Mouse (Mus musculus) CH12.LX (cell line): ENCODE results near the gene Cracr2a.

ENCODE experiments used
- CTCF ChIP-seq, 2 experiments: IDR thresholded peaks in 1 of 2; conservative IDR thresholded peaks in 1 of 2; 2 replicates each; pipeline ENCODE4 v1.5.1; 2011 to 2012; ENCODE audit warnings: low read depth in 2 of 2, low read length in 2 of 2, improper control_type of control experiment in 1 of 2, inconsistent platforms in 1 of 2, mild to moderate bottlenecking in 1 of 2, moderate library complexity in 1 of 2
- MAX ChIP-seq: IDR thresholded peaks from 2 replicates; pipeline ENCODE4 v1.6.1; 2011; ENCODE audit warnings: low read length, improper control_type of control experiment
- MEF2A ChIP-seq: IDR thresholded peaks from 2 replicates; pipeline ENCODE4 v1.6.1; 2014; ENCODE audit warnings: low read depth, mild to moderate bottlenecking, inconsistent platforms, low read length, improper control_type of control experiment, borderline replicate concordance
- POLR2A ChIP-seq: IDR thresholded peaks from 2 replicates; pipeline ENCODE4 v1.6.1; 2011; ENCODE audit warnings: low read depth, mild to moderate bottlenecking, improper control_type of control experiment, low read length
- TBP ChIP-seq: conservative IDR thresholded peaks from 2 replicates; pipeline ENCODE4 v1.6.1; 2011; ENCODE audit warnings: low read depth, low read length, improper control_type of control experiment
- ZNF384 ChIP-seq: IDR thresholded peaks from 2 replicates; pipeline ENCODE4 v1.6.1; 2012; ENCODE audit warnings: low read depth, low read length, improper control_type of control experiment, inconsistent platforms

- TF ChIP-seq POLR2A (no peak), MAX (no peak), ZNF384 (no peak), CTCF (conservative IDR thresholded peaks at IDR 0.05 in 1 of 2, IDR thresholded peaks at IDR 0.05 in 1 of 2; ENCODE audit: low read depth in 2 of 2, low read length in 2 of 2) (no peak), MEF2A (no peak), TBP (no peak)
These were observed 50.1 kb downstream of the Cracr2a start for GRCm38 (mm10) chr6:127611216-127611615.
